ENCODE assay signal across 8 mouse cellular contexts in genomic region chr5:150196211-150196585, GRCm38 (mm10).
DNase-seq lines count a peak whose midpoint lies in the region; ATAC-seq and TF ChIP-seq lines count a peak whose summit lies in the region.

No protein-coding gene starts in this region.

- peak; percentile 91 for ATAC-seq in intestine, embryonic 15.5 days
- peak; percentile 76 for ATAC-seq in liver, embryonic 16.5 days (ENCODE audit: low read depth)
- peak; percentile 62; the same call in 1 of the 2 replicates for ATAC-seq in neural tube, embryonic 12.5 days (ENCODE audit: low FRiP score, low read depth)

- no peak for TF ChIP-seq CTCF in cortical plate, adult 2 months (IDR thresholded peaks at IDR 0.05; ENCODE audit: extremely low read depth, insufficient read depth, low read length)

- no peaks in the 10 kb centered on the region for H3K9me3 ChIP-seq in intestine, embryonic 15.5 days
- H3K9me3 ChIP-seq in liver, embryonic 16.5 days (replicated peaks; ENCODE audit: control insufficient read depth, low read length) = no peaks in the 10 kb centered on the region
- no peaks in the 10 kb centered on the region for H3K9me3 ChIP-seq in neural tube, embryonic 12.5 days

- H3K4me2 ChIP-seq in intestine, embryonic 15.5 days (replicated peaks) = peak overlapping the region; percentile 71
- H3K4me2 ChIP-seq in liver, embryonic 16.5 days (ENCODE audit: low read depth, low read length) = peak overlapping the region; percentile 67
- H3K4me2 ChIP-seq in neural tube, embryonic 12.5 days (replicated peaks) = peak overlapping the region; percentile 73

- peak overlapping the region; percentile 26 for H3K4me3 ChIP-seq in cortical plate, adult 2 months (ENCODE audit: insufficient read depth, low read length)
- peak overlapping the region; percentile 35 for H3K4me3 ChIP-seq in intestine, embryonic 15.5 days (replicated peaks)
- peak overlapping the region; percentile 59 for H3K4me3 ChIP-seq in liver, embryonic 16.5 days (ENCODE audit: low read depth, low read length)
- H3K4me3 ChIP-seq in neural tube, embryonic 12.5 days = peak overlapping the region; percentile 26

- no peaks in the 10 kb centered on the region for H3K36me3 ChIP-seq in intestine, embryonic 15.5 days
- H3K36me3 ChIP-seq in liver, embryonic 16.5 days (ENCODE audit: control insufficient read depth, insufficient read depth) = no peaks in the 10 kb centered on the region
- H3K36me3 ChIP-seq in neural tube, embryonic 12.5 days = no peaks in the 10 kb centered on the region

- no peak for TF ChIP-seq POLR2A in cortical plate, adult 2 months (IDR thresholded peaks at IDR 0.05; ENCODE audit: extremely low read depth, insufficient read depth, low read length)

- no peaks in the 10 kb centered on the region for H3K4me1 ChIP-seq in cortical plate, adult 2 months (ENCODE audit: control insufficient read depth, insufficient read depth, low read length)
- H3K4me1 ChIP-seq in intestine, embryonic 15.5 days (replicated peaks) = 0 out of 2 replicates have a peak, but pooled peaks cover 3% of the 10 kb centered on the region
- peaks cover 3% of the 10 kb centered on the region for H3K4me1 ChIP-seq in liver, embryonic 16.5 days (ENCODE audit: control insufficient read depth, low read depth, low read length)
- H3K4me1 ChIP-seq in neural tube, embryonic 12.5 days = peaks cover 9% of the 10 kb centered on the region

- DNase-seq in adrenal gland, adult (ENCODE audit: inconsistent age in 2 of 2, low spot score in 1 of 2) = peak; percentile 24 to 63
- DNase-seq in adrenal gland, adult 8-10 months = no peak
- peak; percentile 98 for DNase-seq in heart, adult 11 months
- DNase-seq in left cerebral cortex, adult 18-20 months (ENCODE audit: low spot score in 2 of 2) = no peak

- H3K27ac ChIP-seq in cortical plate, adult 2 months (ENCODE audit: insufficient read depth, low read length) = no peak overlapping the region
- peak overlapping the region; percentile 61 for H3K27ac ChIP-seq in intestine, embryonic 15.5 days
- H3K27ac ChIP-seq in liver, embryonic 16.5 days (ENCODE audit: low read length) = no peak overlapping the region
- H3K27ac ChIP-seq in neural tube, embryonic 12.5 days = no peak overlapping the region

- H3K27me3 ChIP-seq in intestine, embryonic 15.5 days (replicated peaks) = no peaks in the 10 kb centered on the region
- H3K27me3 ChIP-seq in liver, embryonic 16.5 days (ENCODE audit: control insufficient read depth, insufficient read depth, low read depth, low read length) = no peaks in the 10 kb centered on the region
- no peaks in the 10 kb centered on the region for H3K27me3 ChIP-seq in neural tube, embryonic 12.5 days (replicated peaks)

- no peak overlapping the region for H3K9ac ChIP-seq in intestine, embryonic 15.5 days
- H3K9ac ChIP-seq in liver, embryonic 16.5 days (ENCODE audit: low read depth, low read length) = peak overlapping the region; percentile 40
- no peak overlapping the region for H3K9ac ChIP-seq in neural tube, embryonic 12.5 days

- WGBS in intestine, embryonic 15.5 days = under 1% methylated on average over 6 of the region's 6 CpGs
- WGBS in liver, embryonic 16.5 days (ENCODE audit: insufficient replicate concordance) = 5% methylated on average over 6 of the region's 6 CpGs
- 3% methylated on average over 6 of the region's 6 CpGs for WGBS in neural tube, embryonic 12.5 days

Comparison
In these comparisons a context has a peak if more than half of its experiments do, and no peak if none do; other contexts are left out.
1. DNase-seq: peak in adrenal gland, adult (2 of 2) and heart, adult 11 months (single experiment); none in adrenal gland, adult 8-10 months (single experiment) and left cerebral cortex, adult 18-20 months (0 of 2).
2. Peak in every context shown above with its lines, with median percentiles within 50 percentile points of each other: H3K4me3 ChIP-seq, ATAC-seq and H3K4me2 ChIP-seq.